Mouse (Mus musculus) midbrain, postnatal 0 days (tissue): ENCODE data around the gene Gm5089. TPM values are rescaled to one million over a fixed set of nuclear protein-coding genes. Genes with fewer than 3 reads are reported as not detected.

ENCODE experiments used
- ATAC-seq: fragments of 200-750 bp; cut with Nextera tagmentation; 2 replicates; pipeline ENCODE4 v1.8.0; 2017; ENCODE audit warnings: moderate number of reproducible peaks, mild to moderate bottlenecking, moderate TSS enrichment, moderate library complexity; ENCODE audit not compliant: low FRiP score
- DNase-seq: peaks from one replicate; pipeline ENCODE4 v3.0.0-alpha.2; 2015; ENCODE audit warnings: low spot score
- H3K27ac ChIP-seq: fragments of 300-500 bp; sonication (generic); 2 replicates; pipeline ENCODE4 v1.5.1; 2014; ENCODE audit warnings: low read depth, mild to moderate bottlenecking, low read length, mixed read lengths
- H3K27me3 ChIP-seq: fragments of 300-500 bp; sonication (generic); 2 replicates; pipeline ENCODE4 v1.6.1; 2014; ENCODE audit warnings: low read length, control low read depth, mixed read lengths; ENCODE audit not compliant: insufficient read depth
- H3K36me3 ChIP-seq: fragments of 300-500 bp; sonication (generic); 2 replicates; pipeline ENCODE4 v1.6.1; 2014; ENCODE audit warnings: low read length, control low read depth, mixed read lengths; ENCODE audit not compliant: insufficient read depth
- H3K4me1 ChIP-seq: fragments of 300-500 bp; sonication (generic); 2 replicates; pipeline ENCODE4 v1.6.1; 2014; ENCODE audit warnings: mild to moderate bottlenecking, control low read depth, antibody characterized with exemption, low read length, mixed read lengths; ENCODE audit not compliant: insufficient read depth
- H3K4me2 ChIP-seq: fragments of 300-500 bp; sonication (generic); 2 replicates; pipeline ENCODE4 v1.6.1; 2014; ENCODE audit warnings: low read depth, mild to moderate bottlenecking, low read length, mixed read lengths; ENCODE audit not compliant: poor library complexity, severe bottlenecking
- H3K4me3 ChIP-seq: fragments of 300-500 bp; sonication (generic); 2 replicates; pipeline ENCODE4 v1.5.1; 2014; ENCODE audit warnings: low read depth, mild to moderate bottlenecking, low read length, moderate library complexity
- H3K9ac ChIP-seq: fragments of 300-500 bp; sonication (generic); replicated peaks from 2 replicates; pipeline ENCODE4 v1.6.1; 2014; ENCODE audit warnings: mild to moderate bottlenecking, low read length, moderate library complexity, mixed read lengths; ENCODE audit not compliant: poor library complexity, severe bottlenecking
- H3K9me3 ChIP-seq: fragments of 300-500 bp; sonication (generic); 2 replicates; pipeline ENCODE4 v1.6.1; 2016; ENCODE audit warnings: low read length, control low read depth
- CTCF ChIP-seq: IDR thresholded peaks from 2 replicates; pipeline ENCODE4 v1.5.1; 2016; ENCODE audit warnings: antibody characterized with exemption, mild to moderate bottlenecking
- WGBS: fragments of 180-500 bp; shearing (Covaris S2); extraction: QIAGEN DNeasy Blood & Tissue Kit; methylation state at CpG from one replicate; pipeline ENCODE4 v1.1.7; 2014; 5-methylcytosine and 5-hydroxymethylcytosine counted together
- polyA plus RNA-seq: library from polyadenylated mRNA; unstranded; fragments of >200 nt; fragmentation: Nextera tagmentation; extraction: Ambion mirVana; gene quantifications from 2 replicates; pipeline ENCODE4 v1.2.1, GENCODE M21; 2015
- total RNA-seq: library from RNA; depleted of rRNA; stranded (reverse); fragments of >200 nt; gene quantifications from 2 replicates; pipeline ENCODE4 v1.2.3, GENCODE M21; 2014

Gm5089 gene
- total and polyA plus RNA-seq, 2 experiments from 2014 or later, result 1.9 TPM; not detected in 1

DNA sequence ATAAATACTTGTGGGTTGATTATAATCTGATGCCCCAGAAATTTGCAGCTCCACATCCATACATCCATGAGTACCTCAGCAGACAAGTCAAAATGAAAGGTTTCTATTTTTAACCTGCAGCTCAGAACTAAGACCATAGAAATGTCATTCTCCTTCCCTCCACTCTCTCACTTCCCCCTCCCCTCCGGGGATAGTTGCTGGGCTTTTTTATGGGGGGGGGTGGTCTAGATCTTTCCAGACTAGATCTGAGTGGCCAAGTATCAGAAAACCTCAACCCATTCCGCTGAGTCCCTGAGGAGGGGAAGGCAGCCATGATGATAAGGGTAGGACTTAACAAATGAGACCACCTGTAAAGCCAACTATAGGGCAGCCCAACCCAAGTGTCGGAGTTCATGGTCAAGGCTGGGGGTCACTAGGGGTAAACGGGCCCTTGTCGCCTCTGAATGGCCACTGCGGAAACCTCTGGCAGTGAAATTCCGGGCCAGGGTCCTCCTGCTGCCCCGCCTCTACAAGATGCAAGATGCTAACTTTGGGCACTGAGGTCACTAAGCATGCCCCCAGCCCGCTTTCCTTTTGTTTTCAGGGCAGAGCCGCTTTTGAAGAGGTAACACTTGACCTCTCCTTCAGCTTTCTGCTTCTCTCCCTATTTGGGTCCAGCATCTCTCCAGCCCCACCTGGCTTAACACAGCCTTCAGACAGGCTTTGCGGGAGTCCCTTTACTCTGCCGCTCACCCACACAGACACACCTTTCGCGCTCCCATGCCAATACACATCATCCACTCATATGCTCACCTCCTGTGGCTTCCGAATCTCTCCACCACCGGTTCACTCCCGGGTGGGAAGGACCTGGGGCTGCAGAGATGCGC, 32.9 kb upstream of the Gm5089 start:
- 0 out of 2 replicates have a peak, but pooled peaks have one; percentile 12 for ATAC-seq
- WGBS, result 25% methylated on average over 18 of the region's 18 CpGs
- Histone ChIP-seq H3K4me1 (no peaks in the 10 kb centered on the region), H3K27ac (peak overlapping the region; percentile 38; the same call in 1 of the 2 replicates), H3K36me3 (no peaks in the 10 kb centered on the region), H3K4me2 (peak overlapping the region; percentile 29; the same call in 1 of the 2 replicates), H3K4me3 (no peak overlapping the region), H3K9me3 (no peaks in the 10 kb centered on the region), H3K9ac (peak overlapping the region; percentile 24; the same call in 1 of the 2 replicates), H3K27me3 (peaks cover 50% of the 10 kb centered on the region)
- DNase-seq, result no peak
- TF ChIP-seq CTCF, result no peak

DNA sequence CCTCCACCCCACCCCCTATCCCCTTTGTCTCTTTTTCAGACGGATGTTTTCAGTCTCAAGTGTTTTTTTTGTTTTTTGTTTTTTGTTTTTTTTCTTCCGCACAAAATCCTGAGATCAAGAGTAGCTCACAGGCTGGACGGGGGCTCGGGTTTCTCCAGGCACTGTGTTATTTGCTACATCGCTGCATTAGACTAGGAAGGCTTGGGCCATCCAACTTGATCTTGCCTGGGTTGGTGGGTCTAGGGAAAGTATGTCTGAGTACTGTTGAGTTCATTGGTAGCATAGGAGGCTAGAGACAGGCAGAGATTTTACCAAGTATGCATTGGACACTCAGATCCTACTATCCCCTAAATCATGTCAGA, 32.1 kb upstream of the Gm5089 start:
- Histone ChIP-seq H3K4me3 (peak overlapping the region; percentile 47), H3K9me3 (no peaks in the 10 kb centered on the region), H3K27ac (peak overlapping the region; percentile 19), H3K27me3 (peaks cover 49% of the 10 kb centered on the region), H3K9ac (peak overlapping the region; percentile 44), H3K4me1 (no peaks in the 10 kb centered on the region), H3K4me2 (peak overlapping the region; percentile 45), H3K36me3 (no peaks in the 10 kb centered on the region)
- WGBS, result 13% methylated on average over 5 of the region's 5 CpGs
- no peak for TF ChIP-seq CTCF
- ATAC-seq (no peak), DNase-seq (no peak)

DNA sequence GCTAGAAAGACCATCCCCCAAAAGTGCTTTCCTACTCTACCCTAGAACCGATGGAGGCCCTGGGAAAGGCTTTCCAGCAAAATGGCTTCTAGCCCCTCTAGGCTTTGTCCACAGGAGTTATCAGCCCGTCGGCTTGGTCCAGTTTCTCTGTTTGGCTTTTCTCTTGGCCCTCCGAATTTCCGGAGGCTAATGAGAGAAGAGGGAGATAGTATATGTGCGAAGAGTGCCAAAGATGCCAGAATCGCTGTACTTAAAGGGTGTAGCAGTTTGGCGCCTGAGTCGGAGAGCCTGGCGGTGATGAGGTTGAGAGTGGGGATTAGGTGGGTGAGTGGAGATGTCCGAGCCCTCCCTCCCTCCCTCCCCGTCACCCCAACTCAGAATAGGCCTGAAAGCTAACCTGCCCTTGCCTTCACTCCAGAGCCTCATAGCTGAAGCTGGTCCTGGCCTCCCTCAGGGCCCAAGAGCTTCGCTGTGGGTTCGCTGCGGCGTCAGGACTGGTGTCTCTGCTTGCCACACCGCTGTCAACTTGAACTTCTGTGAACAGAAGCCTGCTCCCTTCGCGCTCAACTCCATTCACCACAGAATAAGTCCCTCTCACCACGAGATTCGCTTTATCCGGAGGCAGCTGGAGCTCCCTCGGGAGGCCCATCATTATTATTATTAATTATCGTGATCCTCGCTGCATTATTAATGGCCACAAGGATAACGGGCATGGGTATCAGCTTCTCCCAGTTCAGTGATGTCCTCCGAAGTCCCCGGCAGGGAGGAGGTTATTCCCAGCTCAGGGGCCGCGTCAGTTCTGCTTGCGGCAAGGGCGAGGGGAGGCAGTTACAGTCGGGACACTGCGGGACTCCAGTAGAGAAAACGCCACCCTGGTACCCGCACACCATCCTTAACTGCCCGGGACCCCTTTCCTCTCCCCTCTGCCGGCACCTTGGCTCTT, 31.4 kb upstream of the Gm5089 start:
- WGBS, result 6% methylated on average over 38 of the region's 38 CpGs
- Histone ChIP-seq H3K4me1 (no peaks in the 10 kb centered on the region), H3K9me3 (no peaks in the 10 kb centered on the region), H3K27me3 (peaks cover 47% of the 10 kb centered on the region), H3K9ac (peak overlapping the region; percentile 44), H3K27ac (peak overlapping the region; percentile 19), H3K4me2 (peak overlapping the region; percentile 45), H3K36me3 (no peaks in the 10 kb centered on the region), H3K4me3 (peak overlapping the region; percentile 47)
- ATAC-seq, result 0 out of 2 replicates have a peak, but pooled peaks have one; percentile 25
- TF ChIP-seq CTCF, result no peak
- no peak for DNase-seq

DNA sequence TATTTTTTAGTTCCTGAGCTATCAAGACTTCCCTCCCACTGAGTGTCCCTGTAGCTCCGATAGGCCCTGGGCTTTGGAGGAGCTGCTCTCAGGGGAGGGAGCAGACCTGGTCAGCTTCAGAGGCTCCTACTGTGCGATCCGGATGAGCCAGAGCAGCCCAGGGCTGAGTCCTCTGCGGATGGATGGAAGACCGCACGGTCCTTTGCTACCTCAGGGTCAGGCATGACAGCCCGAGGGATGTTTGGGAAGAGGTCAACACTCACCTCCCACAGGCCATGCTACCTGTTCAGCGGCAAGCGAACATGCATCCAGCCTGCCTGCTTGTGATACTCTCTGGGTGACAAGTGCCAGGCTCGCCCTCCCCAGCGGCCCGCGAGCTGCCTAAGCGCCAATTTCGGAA, 30.3 kb upstream of the Gm5089 start:
- no peak for ATAC-seq

DNA sequence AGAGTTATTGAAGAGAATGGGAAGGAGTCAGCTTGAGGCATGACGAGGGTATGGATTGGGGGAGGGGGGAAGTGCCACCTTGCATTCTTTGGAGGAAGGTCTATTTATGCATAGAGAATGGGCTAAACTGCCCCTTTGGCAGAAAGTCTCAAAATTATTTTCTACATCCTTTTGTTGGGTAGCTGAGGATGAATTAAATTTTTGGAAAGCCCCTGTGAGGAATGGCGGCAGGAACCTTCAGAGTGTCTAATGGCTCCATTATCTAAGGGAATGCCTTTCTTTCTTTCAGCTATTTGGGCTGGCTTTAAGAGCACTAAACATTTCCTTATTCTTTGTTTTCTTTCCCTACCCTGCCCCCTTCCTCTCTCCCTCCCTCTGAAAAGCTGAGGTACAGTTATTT, 29.4 kb upstream of the Gm5089 start:
- no peak for DNase-seq
- H3K4me1 ChIP-seq, result no peaks in the 10 kb centered on the region

More for the DNA sequence above, 30.3 kb upstream of the Gm5089 start:
- WGBS, result 18% methylated on average over 15 of the region's 15 CpGs
- Histone ChIP-seq H3K4me1 (no peaks in the 10 kb centered on the region), H3K9ac (peak overlapping the region; percentile 44), H3K36me3 (no peaks in the 10 kb centered on the region), H3K27me3 (peaks cover 40% of the 10 kb centered on the region), H3K4me3 (peak overlapping the region; percentile 47), H3K4me2 (peak overlapping the region; percentile 45), H3K9me3 (no peaks in the 10 kb centered on the region), H3K27ac (peak overlapping the region; percentile 51; the same call in 1 of the 2 replicates)
- no peak for DNase-seq
- TF ChIP-seq CTCF, result no peak

More for the DNA sequence above, 29.4 kb upstream of the Gm5089 start:
- Histone ChIP-seq H3K27me3 (peaks cover 40% of the 10 kb centered on the region), H3K36me3 (no peaks in the 10 kb centered on the region), H3K9ac (peak overlapping the region; percentile 44), H3K4me2 (peak overlapping the region; percentile 45), H3K27ac (peak overlapping the region; percentile 51; the same call in 1 of the 2 replicates), H3K9me3 (no peaks in the 10 kb centered on the region), H3K4me3 (peak overlapping the region; percentile 47)
- no peak for TF ChIP-seq CTCF
- whole genome bisulfite sequencing, result 22% methylated on average over 2 of the region's 2 CpGs
- ATAC-seq, result no peak
